Mouse (Mus musculus) bone marrow macrophage, adult 2 months (primary cell): ENCODE measurements around the gene Gm11273. TPM values are rescaled to one million over a fixed set of nuclear protein-coding genes. Genes with fewer than 3 reads are reported as not detected.
"Not testable (repeated sequence)": the region's sequence is repeated elsewhere in the genome, so short reads cannot be mapped to it uniquely, and the experiment has no call there.

Experiments used
- H3K27ac ChIP-seq: 2 replicates; pipeline ENCODE4 v1.5.1; 2012; ENCODE audit warnings: low read depth, low read length; ENCODE audit not compliant: insufficient read depth
- H3K4me1 ChIP-seq: 2 replicates; pipeline ENCODE4 v1.6.1; 2012; ENCODE audit warnings: low read length; ENCODE audit not compliant: control insufficient read depth, insufficient read depth
- H3K4me3 ChIP-seq: 2 replicates; pipeline ENCODE4 v1.5.1; 2012; ENCODE audit warnings: mild to moderate bottlenecking, low read length, moderate library complexity; ENCODE audit not compliant: insufficient read depth
- CTCF ChIP-seq: IDR thresholded peaks from 2 replicates; pipeline ENCODE4 v1.5.1; 2012; ENCODE audit warnings: low read depth, mild to moderate bottlenecking, low read length, moderate library complexity
- POLR2A ChIP-seq: IDR thresholded peaks from 2 replicates; pipeline ENCODE4 v1.6.1; 2012; ENCODE audit warnings: mild to moderate bottlenecking, low read depth, low read length, borderline replicate concordance
- polyA plus RNA-seq: library from polyadenylated mRNA; stranded (reverse); fragments of >200 nt; gene quantifications from 2 replicates; pipeline ENCODE4 v1.2.4, GENCODE M21; 2012; ENCODE audit not compliant: missing spikeins, insufficient read depth, insufficient read length

Gene Gm11273
- polyA plus RNA-seq, result 5.1 and 18.9 TPM in 2 replicates

DNA sequence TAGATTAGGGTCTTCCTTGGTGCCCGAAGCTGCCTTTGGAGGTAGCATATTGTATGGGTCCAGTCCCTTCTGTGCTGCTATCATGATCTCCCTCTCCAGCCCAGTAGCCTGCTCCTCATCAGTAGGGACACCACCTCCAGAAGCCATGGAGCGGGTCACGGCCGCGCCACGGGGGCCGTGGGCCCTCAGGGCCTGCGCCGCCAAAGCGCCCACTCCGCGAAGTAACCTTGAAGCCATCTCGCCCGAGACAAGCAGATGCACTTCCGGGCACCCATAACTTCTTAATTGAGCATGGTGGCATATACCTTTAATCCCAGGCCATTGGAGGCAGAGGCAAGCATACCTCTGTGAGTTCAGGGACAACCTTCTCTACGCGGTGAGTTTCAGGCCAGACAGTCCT is at the start of gene Gm11273:
TSS of gene Gm11273 (minus strand) at position 237 of the 400 bp plus-strand sequence.
- H3K4me3 ChIP-seq, H3K27ac ChIP-seq, H3K4me1 ChIP-seq: not testable (repeated sequence)

GRCm38 (mm10) chr13:21550416-21551110 is 49.3 kb upstream of the Gm11273 start:
- Histone ChIP-seq H3K4me1 (no peaks in the 10 kb centered on the region), H3K27ac (no peak overlapping the region), H3K4me3 (no peak overlapping the region)
- no peak for TF ChIP-seq CTCF
- TF ChIP-seq POLR2A, result no peak

GRCm38 (mm10) chr13:21549487-21549886 is 48.3 kb upstream of the Gm11273 start:
- no peak for TF ChIP-seq POLR2A
- TF ChIP-seq CTCF, result no peak
- no peaks in the 10 kb centered on the region for H3K4me1 ChIP-seq
- H3K27ac ChIP-seq, result no peak overlapping the region
- H3K4me3 ChIP-seq, result no peak overlapping the region

DNA sequence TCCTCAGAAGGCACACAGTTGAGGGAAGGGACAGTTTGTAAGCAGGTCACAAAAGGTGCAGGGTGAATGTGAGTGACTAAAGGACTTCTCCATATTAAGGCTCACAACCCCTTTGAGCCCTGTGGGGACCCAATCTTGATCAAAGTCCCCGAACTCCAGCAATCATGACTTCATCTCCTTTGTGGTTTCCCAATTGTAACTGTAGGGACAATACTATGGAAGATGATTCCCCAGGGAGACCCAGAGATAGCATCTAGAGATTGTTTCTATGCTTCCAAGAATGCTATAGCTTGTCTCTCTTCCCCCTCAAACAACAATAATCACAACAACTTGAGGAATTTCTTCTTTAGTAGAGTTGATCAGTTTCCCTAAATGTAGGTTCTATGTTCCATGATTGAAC is 41.5 kb upstream of the Gm11273 start, which contains the start of gene Olfr1366:
TSS of gene Olfr1366 (minus strand) at position 101 of the 400 bp plus-strand sequence.
- Histone ChIP-seq H3K4me1 (no peaks in the 10 kb centered on the region), H3K4me3 (no peak within 1 kb of the TSS), H3K27ac (no peak within 1 kb of the TSS)
- TF ChIP-seq CTCF, result no peak
- TF ChIP-seq POLR2A, result no peak

DNA sequence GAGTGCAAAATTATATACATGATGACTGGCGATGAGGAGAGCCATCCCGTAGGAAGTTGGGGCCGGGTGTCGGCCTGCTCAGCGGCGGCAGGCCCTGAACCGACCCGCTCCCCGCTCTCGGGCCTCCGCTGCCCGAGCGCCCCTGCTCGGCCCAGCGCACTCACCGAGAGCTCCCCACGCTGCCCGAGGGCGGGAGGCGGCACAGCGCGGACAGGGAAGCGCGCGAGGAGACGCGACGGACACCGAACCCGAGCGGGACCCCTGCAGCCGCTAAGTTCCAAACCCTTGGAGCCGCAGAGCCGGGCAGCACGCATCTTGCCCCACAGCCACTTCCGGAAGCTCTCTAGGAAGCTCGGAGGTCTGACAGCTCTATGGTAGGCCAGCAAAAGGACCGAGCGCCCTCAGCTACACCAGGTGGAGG is 29.6 kb upstream of the Gm11273 start, which contains the start of gene Zkscan8:
TSS of gene Zkscan8 (minus strand) at position 340 of the 421 bp plus-strand sequence.
- TF ChIP-seq POLR2A (no peak), CTCF (no peak)
- Histone ChIP-seq H3K4me3 (peak within 1 kb of the TSS; percentile 98), H3K27ac (peak within 1 kb of the TSS; percentile 73), H3K4me1 (peaks cover 2% of the 10 kb centered on the region; the same call in 1 of the 2 replicates)

DNA sequence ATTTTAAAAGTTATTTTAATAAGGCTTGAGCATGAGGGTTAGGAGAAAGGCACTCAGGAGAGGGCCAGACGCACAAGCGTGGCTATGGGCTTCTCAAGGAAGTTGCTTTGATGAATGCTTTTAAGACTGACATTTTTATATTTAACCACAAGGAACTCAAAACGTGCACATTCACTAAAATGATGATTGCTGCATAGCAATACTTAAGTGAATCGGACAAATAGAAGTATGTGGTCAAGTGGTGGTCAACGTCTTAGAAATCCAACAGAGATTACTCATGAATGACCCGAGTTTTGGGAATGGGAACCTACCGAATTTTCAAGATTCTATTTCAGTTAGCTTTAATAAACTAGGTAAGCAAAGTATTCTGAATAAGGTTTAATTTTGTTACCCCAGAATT is 28.9 kb upstream of the Gm11273 start:
- no peak for TF ChIP-seq POLR2A
- no peak for TF ChIP-seq CTCF
- Histone ChIP-seq H3K4me1 (peaks cover 2% of the 10 kb centered on the region; the same call in 1 of the 2 replicates), H3K27ac (no peak overlapping the region), H3K4me3 (peak overlapping the region; percentile 23; the same call in 1 of the 2 replicates)

GRCm38 (mm10) chr13:21506221-21506649 is 5.0 kb upstream of the Gm11273 start:
- Histone ChIP-seq H3K27ac (peak overlapping the region; percentile 78), H3K4me1 (peaks cover 3% of the 10 kb centered on the region; the same call in 1 of the 2 replicates), H3K4me3 (peak overlapping the region; percentile 99)
- TF ChIP-seq POLR2A, result no peak
- no peak for TF ChIP-seq CTCF

- Histone ChIP-seq H3K27ac (no peak overlapping the region), H3K4me3 (no peak overlapping the region), H3K4me1 (peaks cover 3% of the 10 kb centered on the region; the same call in 1 of the 2 replicates)
- TF ChIP-seq CTCF (no peak), POLR2A (no peak)
Observed at GRCm38 (mm10) chr13:21502296-21502695, 1.1 kb upstream of the Gm11273 start.

DNA sequence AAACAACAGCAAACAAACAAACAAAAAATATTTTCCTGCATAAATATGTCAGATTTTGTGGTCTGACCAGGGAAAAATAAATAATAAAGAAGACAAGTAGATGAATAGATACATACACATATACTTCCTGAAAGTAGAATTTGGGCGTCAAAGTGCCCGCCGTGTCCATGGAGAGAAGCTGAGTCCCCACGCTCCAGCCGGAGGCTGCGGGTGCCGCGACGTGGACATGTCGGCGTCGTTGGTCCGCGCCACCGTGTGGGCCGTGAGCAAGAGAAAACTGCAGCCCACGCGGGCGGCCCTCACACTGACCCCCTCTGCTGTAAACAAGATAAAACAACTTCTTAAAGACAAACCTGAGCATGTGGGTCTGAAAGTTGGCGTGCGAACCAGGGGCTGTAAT is 6.1 kb downstream of the Gm11273 start, which contains the start of gene AK157302:
TSS of gene AK157302 (plus strand) at position 144 of the 400 bp plus-strand sequence.
- H3K27ac ChIP-seq, result no peak within 1 kb of the TSS
- no peak for TF ChIP-seq POLR2A
- peaks cover 8% of the 10 kb centered on the region for H3K4me1 ChIP-seq
- H3K4me3 ChIP-seq, result no peak within 1 kb of the TSS

- Histone ChIP-seq H3K27ac (no peak overlapping the region), H3K4me1 (peaks cover 8% of the 10 kb centered on the region), H3K4me3 (no peak overlapping the region)
- no peak for TF ChIP-seq POLR2A
- no peak for TF ChIP-seq CTCF
Observed at GRCm38 (mm10) chr13:21492847-21493246, 8.4 kb downstream of the Gm11273 start.
